Mouse (Mus musculus): Measurements from ENCODE around the gene Bcas3.

Bcas3 gene

DNA sequence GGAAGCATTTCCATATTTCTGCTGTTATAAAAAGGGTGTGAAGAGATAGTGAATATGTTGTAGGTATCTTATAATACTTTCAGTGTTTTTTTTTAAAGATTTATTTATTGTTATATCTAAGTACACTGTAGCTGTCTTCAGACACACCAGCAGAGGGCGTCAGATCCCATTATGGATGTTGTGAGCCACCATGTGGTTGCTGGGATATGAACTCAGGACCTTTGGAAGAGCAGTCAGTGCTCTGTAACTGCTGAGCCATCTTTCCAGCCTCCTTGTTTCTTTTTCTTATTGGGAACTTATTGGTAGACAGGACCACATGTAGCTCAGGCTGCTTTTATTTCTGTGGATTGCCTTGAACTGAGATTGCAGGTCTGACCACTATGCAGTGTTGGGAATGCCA is 27.1 kb downstream of the Bcas3 start:
- DNase-seq (ENCODE audit: low read depth): no peak

DNA sequence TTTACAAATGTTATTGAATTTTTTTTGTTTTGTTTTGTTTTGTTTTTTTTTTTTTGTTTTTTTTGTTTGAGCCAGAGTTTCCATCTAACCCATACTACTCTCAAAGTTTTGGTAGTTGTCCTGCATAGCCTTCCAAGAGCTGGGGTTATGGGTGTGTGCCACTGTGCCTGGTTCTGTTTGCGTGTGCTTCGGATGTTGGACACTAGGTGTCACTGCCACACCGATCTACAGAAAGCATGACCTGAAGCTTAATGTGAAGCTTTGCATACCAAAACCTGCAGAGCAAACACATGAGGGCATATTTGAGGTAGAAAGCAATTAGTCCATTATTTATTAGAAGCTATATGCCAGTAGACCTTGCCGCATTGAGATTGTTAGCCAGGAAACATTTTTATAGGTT is 29.1 kb downstream of the Bcas3 start:
- peak; percentile 74 for DNase-seq (ENCODE audit: low read depth)

DNA sequence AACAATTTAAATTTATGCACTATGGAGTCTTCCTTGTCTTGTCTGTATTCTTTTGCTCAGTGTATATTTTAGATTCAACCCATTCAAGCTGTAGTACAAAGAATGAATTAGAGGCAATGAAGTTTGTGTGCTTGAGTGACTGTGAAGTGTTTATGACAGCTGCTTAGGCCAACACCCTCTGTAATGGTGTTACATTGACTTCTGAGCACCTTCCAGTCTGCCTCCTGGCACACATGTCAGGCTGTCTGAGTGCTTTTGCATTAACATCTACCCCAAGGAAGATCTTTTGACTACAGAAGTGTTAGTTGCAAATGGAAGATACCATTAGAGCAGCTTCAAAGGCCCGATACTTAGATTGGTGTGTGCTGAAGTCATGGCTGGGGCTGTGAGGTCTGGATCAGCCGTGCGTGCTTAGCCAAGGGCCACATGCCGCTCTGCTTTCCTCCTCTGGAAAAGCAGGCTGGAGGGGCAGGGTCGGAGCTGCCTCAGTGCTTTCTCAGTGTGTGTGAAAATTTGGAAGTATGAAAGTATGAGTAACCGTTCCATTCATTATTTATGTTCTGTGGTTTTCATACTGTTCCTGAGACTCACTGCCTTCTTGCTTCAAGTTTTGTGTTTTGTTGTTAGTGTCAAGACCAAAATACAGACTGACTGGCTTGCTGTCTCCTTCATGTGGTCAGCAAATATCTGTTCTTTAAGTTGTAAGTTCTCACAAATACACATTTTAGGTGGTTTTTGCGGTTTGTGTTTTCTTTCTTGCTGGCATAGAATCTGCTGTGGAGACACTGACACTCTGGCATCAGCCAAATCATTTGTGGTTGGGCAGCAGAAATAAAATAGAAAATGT is 31.2 kb downstream of the Bcas3 start:
- no peak for DNase-seq (ENCODE audit: low read depth)

DNA sequence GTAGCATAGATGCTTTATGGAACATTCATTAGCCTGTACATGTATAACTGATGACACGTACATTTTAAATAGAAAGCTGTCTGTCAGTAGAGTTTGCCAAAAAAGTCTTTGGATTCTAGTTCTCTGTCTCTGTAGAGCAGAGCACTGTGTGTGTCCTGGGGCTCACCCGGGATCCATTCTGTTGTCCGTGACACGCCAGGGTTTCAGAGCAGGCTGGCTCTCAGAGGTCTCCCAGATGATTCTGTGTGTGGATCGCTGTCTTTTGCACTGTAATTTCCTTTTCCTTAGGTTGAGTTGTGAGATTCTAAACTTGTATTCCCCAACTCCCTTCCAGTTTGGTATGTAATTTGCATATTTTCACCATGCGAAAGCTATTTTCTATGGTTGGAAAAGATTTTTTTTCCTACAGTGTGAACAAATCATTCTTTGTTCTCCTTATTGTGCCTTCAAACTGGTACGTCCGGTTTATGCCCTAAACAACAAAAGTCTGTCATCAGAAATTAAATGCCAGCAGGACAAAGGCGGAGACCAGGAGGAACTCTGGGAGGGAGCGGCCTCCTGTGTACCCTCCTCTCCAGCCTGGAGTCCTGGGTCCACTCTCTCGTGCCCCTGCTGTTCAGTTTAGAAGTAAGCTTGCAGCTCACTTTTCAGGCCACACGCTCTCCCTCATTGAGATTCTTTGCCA is 39.4 kb downstream of the Bcas3 start:
- DNase-seq (ENCODE audit: low read depth): no peak

DNA sequence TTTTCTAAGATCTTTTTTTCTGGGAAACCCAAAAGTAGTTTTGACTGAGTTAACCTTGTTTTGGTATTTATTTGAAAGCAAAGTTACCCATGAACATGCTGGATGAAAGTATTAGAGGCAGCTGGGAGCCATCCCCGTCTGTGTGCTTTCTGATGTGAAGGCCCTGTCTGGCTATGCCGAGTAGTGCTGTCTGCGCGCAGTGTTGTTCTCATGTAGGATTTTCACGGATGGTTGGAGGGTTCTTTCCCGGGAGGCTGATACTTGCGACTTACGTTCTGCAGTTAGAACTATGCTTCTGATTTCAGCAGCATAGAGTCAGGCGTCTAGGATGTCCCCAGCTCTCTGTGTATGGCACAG is 39.9 kb downstream of the Bcas3 start:
- no peak for DNase-seq (ENCODE audit: low read depth)

DNA sequence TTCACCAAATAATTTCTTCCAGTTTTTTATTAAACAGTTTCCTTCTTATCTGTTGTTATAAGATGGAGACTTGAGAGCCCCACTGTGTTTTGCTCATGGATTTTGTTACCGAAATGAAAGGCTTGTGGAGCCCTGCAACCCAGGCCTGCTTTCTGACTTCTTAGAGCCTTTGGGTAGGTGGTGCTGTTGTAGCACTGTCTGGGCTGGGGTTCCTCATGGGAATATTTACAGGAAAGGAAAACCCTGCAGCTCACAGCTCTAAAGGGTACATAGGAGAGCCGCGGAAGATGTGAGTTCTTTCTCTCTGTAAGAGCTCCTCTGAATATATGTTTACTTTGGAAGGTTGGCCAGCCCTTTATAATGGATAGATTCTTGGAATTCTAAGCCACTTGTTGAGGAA is 41.0 kb downstream of the Bcas3 start:
- no peak for DNase-seq (ENCODE audit: low read depth)

DNA sequence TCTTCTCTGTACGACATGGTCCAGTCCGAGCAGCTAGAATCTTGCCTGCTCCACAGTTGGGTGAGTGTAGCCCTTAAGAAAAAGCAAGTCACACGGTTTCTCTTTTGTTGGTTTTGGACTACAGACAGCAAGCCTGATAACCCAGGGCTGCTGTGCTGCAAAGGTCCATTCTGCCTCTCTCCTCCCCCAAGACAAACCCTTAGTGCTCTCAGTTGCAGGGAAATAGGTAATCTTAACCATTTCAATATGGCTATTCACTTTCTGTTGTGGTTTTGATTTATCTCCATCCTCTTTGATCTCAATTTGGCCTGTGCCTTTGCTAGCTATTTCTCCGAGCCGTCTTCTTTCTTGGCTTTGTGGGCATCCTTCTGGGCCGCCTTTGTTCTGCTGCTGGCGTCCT is 42.4 kb downstream of the Bcas3 start:
- DNase-seq (ENCODE audit: low read depth): no peak

DNA sequence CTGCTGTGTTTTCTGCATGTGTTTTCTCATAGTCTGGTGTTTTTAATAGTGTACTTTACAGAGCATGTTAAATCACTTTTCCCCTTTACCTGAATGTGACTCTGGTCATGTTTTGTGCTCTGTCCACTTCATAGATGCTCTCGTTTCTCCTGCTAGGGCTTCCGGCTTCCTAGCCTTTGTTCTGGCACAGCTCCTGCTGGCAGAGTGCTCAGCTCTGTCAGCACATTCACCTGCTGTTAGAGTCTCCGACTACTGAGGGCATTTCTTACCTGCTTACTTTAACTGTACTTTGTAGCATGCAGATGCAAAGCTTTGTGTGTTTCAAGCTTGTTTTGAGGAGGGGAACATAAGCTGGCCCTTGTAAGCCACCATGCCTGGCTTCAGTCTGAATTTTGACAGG is 53.6 kb downstream of the Bcas3 start:
- DNase-seq (ENCODE audit: low read depth): no peak

DNA sequence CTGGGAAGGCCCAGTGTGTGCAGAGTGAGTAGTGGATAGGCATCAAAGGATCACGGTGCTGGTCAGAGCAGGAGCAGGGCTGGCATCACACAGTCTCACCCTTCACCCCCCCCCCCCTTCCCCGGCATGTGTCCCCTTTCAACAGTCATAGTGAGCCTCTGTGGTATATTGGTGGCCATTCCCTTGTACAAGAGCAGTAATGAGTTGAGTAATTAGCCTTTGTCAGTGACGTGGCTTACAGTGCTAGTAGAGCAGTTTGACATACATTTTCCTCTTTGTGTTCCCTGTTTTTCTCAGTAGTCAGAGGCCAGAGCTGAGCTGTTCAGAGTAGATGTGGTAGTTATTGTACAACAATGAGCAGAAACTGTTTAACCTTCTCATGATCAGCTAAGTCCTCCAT is 54.7 kb downstream of the Bcas3 start:
- DNase-seq (ENCODE audit: low read depth): no peak

DNA sequence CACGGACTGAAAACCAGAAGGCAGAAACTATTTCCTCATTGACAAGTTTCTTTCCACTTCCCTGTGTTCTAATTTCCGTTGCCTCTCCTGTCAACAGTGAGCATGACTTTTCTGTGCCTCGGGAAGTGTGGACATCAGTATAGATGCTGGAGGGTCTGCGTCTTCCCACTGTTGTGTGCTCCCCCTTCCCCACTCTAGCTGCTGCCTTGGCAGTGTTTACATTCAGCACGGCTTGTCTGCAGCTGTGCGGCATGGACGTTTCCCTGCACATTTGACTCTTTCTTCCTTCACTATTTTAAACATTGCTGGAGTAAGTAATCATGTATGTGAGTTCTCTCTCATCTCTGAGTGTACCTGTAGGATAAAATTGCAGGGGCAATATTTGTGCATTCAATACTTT is 59.4 kb downstream of the Bcas3 start:
- DNase-seq (ENCODE audit: low read depth): no peak

DNA sequence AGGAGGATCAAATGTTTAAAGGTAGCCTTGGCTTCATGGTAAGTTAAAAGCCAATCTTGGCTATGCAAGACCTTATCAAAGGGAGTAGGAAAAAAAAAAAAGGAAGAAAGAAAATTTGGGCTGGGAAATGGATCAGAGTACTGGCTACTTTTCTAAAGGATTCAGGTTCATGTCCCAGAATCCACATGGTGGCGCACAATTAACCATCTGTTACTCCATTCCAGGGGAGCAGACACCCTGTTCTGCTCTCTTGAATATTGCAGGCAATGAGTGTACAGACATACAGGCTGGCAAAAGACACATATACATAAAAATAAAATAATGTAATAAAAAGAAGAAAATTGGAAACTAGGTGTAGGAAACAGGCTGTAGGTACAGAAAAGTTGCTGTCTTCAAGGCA is 61.5 kb downstream of the Bcas3 start:
- DNase-seq (ENCODE audit: low read depth): no peak

DNA sequence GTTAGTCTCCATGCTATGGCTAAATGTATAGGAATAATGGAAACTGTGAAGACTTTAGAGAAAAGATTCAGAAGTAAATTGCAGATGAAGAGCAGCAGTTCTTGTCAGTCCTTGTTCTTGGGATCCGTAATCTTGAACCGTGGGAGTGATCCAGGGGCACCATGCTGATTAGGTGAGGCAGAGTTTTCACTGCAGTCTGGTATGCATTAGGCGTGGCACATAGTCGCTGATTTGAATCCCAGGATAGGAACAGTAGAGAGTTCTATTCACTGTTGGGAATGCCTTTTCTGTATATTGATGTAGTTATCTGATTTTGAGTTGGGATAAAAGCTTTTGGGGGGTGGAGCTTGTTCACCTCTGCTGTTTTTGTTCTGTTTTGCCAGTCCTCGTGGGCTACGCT is 74.4 kb downstream of the Bcas3 start:
- no peak for DNase-seq (ENCODE audit: low read depth)

DNA sequence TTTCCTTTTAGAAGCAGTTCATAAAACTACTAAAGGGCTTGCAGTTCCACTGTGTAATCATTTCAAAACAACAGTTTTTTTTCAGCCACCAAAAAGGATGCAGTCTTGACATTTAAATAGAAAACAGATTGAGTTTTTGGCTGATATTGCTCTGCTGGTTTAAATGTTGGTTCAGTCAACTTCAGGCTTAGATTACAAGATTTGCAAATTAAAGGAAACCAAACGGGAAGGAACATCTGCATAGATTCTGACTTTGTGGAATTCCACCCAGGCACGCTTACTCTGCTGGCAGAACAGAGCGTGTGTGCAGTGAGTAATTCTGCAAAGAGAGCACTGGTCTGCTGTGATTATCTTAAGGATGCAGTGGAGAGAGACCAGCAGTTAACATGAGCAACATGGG is 75.3 kb downstream of the Bcas3 start:
- DNase-seq (ENCODE audit: low read depth): no peak

DNA sequence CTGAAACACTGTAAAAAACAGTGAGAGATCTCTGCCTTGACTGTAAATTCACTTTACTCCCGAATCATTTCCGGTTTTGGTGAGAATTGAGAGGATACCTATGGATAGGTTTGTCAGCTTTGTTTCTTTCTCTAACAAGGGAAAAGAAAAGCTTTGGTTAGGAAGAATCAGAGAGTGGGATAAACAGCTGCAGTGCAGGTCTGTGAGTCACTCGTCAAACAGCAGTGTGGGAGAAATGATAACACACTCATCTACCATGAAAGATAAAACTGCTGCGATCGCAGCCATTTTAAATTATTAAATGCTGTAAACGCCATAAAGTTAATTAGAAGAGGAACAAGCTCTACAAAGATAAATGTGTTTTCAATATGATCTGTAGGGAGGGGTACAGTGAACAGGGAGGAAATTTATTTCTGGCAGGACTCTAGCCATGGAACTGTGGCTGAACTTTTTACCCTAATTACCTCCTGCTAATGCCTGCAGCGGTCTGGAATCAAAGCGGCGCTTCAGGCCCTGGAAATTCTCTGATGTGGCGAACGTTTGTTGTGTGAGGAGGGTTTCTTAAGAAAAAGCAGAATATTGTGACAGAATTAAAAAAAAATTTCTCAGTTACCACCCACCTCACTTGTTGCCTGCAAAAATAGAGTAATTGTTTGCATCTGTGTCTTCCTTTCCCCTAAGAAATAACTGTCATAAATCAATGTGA is 77.9 kb downstream of the Bcas3 start:
- no peak for DNase-seq (ENCODE audit: low read depth)

DNA sequence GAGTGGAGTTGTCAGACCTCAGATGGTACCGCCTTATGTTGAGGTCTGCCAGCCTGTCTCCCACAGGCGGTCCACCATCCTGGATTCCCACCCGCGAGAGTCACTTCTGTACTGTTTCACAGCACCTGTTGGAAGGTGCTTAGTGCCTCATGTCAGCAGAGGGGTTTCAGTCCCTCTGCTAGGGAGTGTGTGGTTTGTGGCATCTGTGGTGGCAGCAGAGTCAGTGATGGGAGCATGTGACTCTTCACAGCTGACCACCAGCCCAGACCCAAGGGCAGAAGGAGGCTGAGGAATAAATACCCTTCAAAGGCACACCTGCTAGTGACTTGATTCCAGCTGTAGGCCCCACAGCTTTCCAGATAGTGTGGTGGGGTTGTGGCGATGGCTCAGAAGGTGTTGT is 94.4 kb downstream of the Bcas3 start:
- no peak for DNase-seq (ENCODE audit: low read depth)

DNA sequence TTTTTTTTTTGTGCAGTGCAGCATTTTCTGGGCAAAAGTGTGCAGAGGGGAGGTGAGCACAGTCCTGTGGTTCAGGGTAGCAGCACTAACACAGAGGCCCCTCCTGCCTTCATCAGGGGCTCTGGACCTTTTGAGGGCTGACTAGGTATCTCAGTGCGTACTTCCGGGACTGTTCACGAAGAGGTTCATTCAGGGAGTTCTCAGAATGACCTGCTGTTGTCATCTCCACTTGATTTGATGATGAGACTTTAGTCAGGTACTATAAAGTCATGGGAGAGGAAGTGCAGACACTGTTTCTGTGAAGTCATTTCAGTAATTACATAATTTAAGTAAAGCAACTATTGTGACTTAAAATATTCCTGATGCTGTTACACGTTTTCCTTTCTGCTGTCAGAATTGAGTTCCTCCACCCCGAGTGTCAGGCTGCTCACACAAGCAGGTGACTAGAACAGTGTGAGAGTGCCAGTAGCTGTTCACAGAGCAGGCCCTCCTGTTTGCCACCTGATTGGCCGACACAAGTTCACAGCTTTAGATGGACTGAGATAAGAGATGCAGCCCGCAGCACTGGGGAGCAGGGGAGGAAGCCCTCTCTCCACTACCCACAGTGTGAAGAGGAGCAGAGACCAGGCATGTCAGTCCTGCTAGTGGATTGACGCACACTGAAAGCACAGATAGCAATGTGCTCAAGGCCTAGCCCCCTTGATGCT is 100.8 kb downstream of the Bcas3 start:
- DNase-seq (ENCODE audit: low read depth): peak; percentile 18

DNA sequence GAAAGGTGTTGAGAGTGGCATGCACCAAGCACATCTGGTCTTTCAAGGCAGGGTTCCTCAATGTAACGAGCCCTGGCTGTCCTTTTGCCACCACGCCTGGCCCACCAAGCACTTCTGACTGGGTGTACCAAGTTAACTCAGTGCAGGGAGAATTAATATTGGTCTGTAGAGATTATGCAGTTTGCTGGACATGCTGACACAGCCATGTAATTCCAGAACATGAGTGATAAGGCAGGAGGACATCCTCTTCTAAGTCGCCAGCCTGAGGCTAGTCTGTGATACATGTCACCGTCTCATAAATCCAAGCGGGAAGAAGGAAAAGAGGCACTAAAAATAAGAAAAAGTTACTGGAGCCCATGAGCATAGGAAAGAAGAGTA is 101.3 kb downstream of the Bcas3 start:
- DNase-seq (ENCODE audit: low read depth): no peak

DNA sequence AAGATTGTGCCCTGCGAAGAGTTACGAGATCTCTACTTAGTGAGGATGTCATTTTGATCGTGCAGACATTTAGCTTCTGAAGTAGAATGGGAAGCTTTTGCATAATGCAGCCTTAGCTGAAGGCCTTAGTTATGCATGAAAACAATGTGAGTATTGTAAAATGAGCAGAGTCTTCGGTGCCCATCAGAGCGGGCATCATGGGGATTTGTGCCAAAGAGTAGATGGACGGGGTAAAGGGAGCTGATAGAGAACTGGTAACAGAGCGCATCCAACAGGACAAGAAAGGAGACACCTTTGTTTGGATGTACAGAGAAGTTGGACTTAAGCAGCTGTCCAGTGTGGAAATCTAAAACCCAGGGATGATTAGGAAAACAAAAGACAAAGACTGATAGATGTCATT is 108.6 kb downstream of the Bcas3 start:
- no peak for DNase-seq (ENCODE audit: low read depth)

DNA sequence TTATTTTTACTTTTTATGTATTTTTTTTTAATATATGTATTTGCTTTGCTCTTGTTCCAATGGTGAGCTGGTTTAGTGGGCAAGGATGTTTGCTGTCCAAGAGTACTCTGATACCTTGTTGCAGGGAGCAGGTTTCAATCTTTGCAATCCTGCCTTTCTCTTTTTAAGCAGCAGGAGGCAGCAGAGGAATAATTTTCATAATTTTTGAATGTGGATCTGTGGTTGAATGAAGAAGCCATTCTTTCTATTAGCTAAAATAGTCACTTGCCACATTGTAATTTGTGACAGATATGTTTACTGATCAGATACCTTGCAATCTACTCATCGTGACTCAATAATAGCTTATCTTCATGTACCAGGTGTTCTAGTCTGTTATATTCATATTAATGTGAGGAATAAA is 116.6 kb downstream of the Bcas3 start:
- DNase-seq (ENCODE audit: low read depth): peak; percentile 38

DNA sequence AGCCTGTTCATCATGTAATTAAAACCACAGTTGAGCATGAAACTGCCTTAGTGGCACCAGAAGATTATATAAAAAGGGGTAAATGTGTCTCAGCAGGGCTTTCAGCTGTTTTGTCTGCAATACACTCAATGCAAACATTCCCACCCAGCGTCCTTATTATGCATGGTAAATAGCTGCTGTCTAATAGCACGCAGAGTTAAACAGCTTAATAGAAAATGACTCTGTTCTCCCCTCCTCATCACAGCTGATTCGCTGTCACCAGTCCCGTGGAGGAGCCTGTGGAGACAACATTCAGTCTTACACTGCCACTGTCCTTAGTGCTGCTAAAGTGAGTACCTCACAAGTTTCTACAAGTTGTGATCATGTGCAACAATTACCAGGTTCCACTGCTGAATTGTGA is 117.5 kb downstream of the Bcas3 start:
- no peak for DNase-seq (ENCODE audit: low read depth)

DNA sequence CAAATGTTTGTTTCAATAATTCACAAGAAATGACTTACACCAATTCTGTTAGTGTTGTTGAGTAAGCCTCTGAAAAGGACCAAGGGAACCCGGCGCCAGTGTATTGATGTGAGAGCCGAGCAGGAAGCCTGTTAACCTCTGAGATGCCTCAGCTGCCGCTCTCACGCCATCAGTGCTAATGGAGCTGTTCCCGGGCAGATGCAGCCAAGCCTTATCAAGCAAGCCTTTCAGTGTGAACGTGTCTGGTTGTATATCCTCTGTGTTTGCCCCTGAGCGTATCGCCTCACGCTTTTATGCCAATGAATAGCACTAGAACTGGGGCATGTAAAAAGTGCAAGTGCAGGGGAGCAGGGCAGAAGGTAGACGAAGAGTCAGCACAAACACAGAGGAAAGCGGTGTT is 121.4 kb downstream of the Bcas3 start:
- no peak for DNase-seq (ENCODE audit: low read depth)

DNA sequence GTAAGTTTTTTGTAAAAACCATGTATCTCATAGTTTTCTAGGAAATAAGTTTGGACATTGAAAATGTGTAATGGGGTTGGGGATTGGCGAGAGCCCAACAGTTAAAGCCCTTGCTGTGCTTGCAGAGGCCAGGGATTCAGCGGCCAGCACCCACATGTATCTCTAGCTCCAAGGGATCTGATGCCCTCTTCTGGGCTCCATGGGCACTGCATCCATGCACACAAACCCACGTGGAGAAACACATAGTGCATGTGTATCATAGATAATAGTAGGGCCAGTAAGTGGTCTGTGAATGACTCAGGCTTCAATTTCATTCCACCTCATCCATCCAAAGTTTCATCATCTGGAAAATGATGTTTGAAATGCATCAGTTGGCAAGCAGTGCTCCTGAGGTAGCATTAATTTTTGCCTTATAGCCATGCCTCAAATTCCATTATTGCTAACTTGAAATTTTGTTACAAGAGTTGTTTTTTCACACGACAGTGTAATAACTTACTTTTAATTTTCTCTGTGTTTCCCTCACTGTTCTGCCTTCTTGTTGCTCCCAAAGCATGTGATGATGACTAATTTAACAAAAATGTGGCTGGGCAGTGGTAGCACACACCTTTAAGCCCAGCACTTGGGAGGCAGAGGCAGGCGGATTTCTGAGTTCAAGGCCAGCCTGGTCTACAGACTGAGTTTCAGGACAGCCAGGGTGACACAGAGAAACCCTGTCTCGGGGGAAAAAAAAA is 129.9 kb downstream of the Bcas3 start:
- peak; percentile 14 for DNase-seq (ENCODE audit: low read depth)
